Mouse (Mus musculus) bone marrow, adult 2 months (tissue): ENCODE results near the gene Prtg. TPM values are rescaled to one million over a fixed set of nuclear protein-coding genes. Genes with fewer than 3 reads are reported as not detected.

Experiments used
- H3K27ac ChIP-seq: fragments of 200-500 bp; 2 replicates; pipeline ENCODE4 v1.5.1; 2012; ENCODE audit warnings: low read depth, mild to moderate bottlenecking, control low read depth, inconsistent platforms, low read length; ENCODE audit not compliant: control insufficient read depth, poor library complexity, insufficient read depth
- H3K4me1 ChIP-seq: fragments of 200-500 bp; 2 replicates; pipeline ENCODE4 v1.6.1; 2011; ENCODE audit warnings: low read length; ENCODE audit not compliant: control insufficient read depth, insufficient read depth
- H3K4me3 ChIP-seq: fragments of 200-500 bp; replicated peaks from 2 replicates; pipeline ENCODE3; 2011; ENCODE audit warnings: mild to moderate bottlenecking, low read depth, low read length, control low read depth; ENCODE audit not compliant: control insufficient read depth
- CTCF ChIP-seq: fragments of 200-500 bp; IDR thresholded peaks from 2 replicates; pipeline ENCODE4 v1.5.1; 2011; ENCODE audit warnings: low read length, control low read depth; ENCODE audit not compliant: control insufficient read depth, insufficient read depth
- POLR2A ChIP-seq: fragments of 200-500 bp; IDR thresholded peaks from 2 replicates; pipeline ENCODE4 v1.6.1; 2011; ENCODE audit warnings: low read depth, mild to moderate bottlenecking, control low read depth, low read length, borderline replicate concordance; ENCODE audit not compliant: control insufficient read depth
- WGBS: fragments of 180-500 bp; shearing (Covaris S2); methylation state at CpG from one replicate; pipeline ENCODE4 v1.1.7; 2018; 5-methylcytosine and 5-hydroxymethylcytosine counted together
- polyA plus RNA-seq: library from polyadenylated mRNA; stranded (reverse); fragments of >200 nt; gene quantifications from 2 replicates; pipeline ENCODE4 v1.2.4, GENCODE M21; 2011; ENCODE audit warnings: low replicate concordance; ENCODE audit not compliant: missing spikeins, insufficient read depth, insufficient read length

The Prtg gene
- polyA plus RNA-seq, 1 experiment, result 0.55 TPM

DNA sequence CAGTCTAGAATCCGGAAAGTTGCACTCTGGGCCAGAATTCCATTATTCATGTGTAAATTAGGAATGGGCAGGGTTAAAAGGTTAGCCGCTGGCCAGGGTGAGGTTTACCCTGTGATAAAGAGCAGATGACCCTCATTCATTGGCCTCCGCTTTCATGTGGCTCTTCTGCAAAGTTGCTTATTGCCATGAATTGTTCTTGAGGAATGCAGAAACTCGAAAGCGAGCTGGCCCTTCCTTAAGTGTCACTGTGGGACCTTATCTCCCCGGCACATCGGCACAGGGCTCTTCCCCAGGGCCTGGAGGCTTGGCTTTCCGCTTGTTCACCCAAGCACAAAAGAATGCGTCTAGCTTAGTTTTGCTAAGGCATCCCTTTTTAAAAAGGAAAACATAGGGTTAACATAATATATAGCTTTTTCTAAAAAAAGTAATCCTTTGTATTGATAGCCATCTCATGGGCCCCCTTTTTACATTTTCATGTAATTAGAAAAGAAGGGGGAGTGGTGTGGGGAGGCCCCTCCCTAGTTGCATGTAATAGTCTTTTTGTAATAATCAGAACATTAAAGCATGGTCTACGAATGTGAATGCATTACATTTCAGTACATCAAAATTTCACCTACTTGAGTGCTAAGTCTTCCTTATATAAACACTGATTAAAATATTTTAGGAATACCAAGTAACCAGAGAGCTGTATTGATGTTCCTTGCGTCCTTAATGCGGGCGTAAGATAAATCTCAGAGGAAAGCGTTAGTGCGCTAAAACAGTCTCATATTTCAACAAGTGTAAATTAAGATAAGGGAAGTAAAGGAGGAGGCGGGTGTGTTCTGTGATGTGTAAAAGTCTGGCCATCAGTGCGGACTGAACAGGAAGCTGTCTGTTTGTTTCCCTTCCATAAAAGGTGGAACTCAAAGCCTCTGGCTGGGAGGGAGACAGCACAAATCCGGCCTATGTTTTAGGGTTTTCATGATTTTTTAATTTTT, 6.2 kb downstream of the Prtg start:
- TF ChIP-seq CTCF (no peak), POLR2A (no peak)
- 35% methylated on average over 18 of the region's 18 CpGs for WGBS
- Histone ChIP-seq H3K27ac (no peak overlapping the region), H3K4me1 (no peaks in the 10 kb centered on the region), H3K4me3 (no peak overlapping the region)

DNA sequence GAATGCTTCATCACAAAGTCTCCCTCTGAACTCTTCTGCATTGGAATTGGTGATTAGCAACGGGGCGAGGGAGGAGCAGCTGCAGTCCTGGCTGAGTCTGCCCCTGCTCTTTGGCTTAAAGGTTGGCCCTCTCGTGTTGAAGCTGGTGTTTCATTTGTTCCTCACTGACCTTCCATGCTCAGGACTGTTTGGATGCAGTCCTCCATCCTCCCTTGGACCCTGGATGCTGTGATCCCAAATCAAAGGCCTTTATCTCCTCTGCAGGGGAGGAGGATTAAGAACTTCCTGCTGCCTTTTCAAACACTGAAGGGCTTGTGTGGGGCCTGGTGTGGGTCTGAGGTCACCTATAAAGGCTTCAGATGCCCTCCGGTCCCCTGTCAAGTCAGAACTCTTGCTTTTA, 18.8 kb downstream of the Prtg start:
- WGBS, result 72% methylated on average over 4 of the region's 4 CpGs
- Histone ChIP-seq H3K27ac (no peak overlapping the region), H3K4me3 (no peak overlapping the region), H3K4me1 (no peaks in the 10 kb centered on the region; the same call in 1 of the 2 replicates)
- TF ChIP-seq POLR2A (no peak), CTCF (no peak)

DNA sequence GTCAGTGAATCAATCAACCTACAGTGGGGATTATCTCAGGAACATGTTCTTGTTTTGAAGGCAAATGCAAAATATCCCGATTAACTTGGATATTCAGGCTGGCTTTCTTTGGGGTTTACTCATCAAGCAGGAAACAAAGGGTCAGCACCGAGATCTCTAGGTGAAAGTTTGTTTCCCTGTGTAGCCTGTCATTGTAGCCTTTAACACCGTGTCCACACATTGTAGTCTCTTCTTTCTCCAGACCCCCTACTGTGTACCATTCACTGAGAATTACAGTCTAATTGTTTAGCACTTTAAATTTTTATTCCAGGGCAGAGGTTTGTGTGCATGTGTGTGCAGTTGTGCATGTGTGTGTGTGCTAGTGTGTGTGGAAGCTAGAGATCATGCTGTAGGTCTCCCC, 19.3 kb downstream of the Prtg start:
- Histone ChIP-seq H3K4me3 (no peak overlapping the region), H3K4me1 (no peaks in the 10 kb centered on the region; the same call in 1 of the 2 replicates), H3K27ac (no peak overlapping the region)
- WGBS, result 63% methylated on average over 3 of the region's 3 CpGs
- TF ChIP-seq CTCF, result no peak
- no peak for TF ChIP-seq POLR2A

DNA sequence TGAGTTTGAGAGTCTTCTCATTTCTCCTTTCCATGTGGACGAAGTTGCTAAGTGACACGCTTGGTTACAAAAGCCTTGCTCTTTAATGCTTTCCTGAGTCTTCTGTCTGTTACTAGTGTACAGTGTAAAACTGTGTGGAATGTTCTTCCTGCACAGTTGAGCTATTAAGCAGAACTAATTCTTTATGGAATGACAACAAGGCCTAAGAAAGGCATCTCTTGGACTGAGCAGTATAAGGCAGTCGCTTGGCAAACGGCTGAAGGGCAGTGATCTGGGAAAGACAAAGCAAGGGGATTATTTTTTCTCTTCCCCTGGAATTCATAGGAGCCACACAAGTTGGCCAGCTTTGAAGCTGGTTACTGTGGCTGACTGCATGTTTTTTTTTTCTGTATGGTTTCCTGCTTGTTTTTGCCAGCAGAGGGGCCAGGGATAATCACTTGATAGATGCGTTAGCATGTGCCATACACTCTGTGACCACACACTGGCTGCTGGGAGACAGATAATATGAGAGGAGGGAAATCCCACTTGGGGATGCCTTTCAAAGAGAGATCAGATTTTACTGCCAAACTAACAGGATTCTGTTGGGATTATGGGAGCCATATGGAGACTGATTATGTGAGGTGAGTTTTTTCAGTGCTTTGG, 22.1 kb downstream of the Prtg start:
- H3K27ac ChIP-seq, result no peak overlapping the region
- TF ChIP-seq CTCF (no peak), POLR2A (no peak)
- 73% methylated on average over 5 of the region's 5 CpGs for WGBS
- H3K4me1 ChIP-seq, result no peaks in the 10 kb centered on the region
- H3K4me3 ChIP-seq, result no peak overlapping the region

DNA sequence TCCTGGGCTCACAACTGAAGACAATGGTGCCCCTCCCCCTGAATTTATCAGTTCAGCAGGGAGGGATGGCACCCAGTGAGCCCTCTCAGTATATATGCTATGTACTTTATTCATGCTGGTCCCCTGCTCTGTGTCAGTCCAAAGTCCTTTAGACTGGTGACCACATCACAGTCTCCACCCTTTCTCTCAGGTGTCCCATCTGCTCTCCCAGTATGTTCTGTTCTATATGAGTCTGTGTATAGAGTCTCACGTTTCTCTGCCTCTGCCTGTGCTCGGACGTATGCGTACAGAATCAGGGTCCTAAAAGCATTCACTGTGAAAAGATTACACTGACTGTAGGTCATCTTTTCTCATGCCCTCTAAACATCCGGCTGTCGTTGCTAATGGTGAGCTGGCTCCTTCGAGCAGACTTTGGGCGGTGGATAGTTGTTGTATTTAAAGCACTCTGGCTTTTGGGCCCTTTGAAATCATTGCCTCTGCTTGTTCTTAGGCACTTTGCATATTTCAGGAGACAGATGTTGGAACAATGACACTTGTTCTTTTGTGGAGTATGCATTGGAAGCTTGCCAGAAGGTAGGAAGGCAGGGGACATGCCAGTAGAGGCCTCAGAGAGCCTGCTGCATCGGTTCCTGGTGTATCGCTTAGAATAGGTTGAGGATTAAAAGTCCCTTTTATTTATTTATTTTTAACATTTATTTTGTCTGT, 27.5 kb downstream of the Prtg start:
- 85% methylated on average over 10 of the region's 10 CpGs for WGBS
- no peak overlapping the region for H3K27ac ChIP-seq
- TF ChIP-seq POLR2A (no peak), CTCF (no peak)

DNA sequence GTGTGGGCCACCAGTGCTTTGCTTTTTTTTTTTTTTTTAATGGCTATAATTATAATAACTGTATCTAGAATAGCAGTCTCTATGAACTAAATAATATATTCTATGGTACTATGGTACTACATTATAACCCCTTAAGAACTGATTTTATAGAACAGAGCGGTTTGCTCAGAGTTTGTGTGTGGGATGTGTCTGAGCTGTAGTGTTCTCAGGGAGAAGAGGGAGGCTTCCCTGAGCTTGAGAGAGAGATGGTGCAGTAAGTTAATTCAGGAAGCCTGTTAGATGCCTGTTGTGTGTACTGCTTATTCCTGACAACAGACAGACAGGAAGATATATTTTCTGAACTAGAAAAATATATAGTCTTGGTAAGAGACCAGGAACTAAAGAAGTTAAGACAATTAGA, 28.3 kb downstream of the Prtg start:
- no peaks in the 10 kb centered on the region for H3K4me1 ChIP-seq
- TF ChIP-seq CTCF, result no peak
- TF ChIP-seq POLR2A, result no peak
- H3K4me3 ChIP-seq, result no peak overlapping the region
- 91% methylated on average over 1 of the region's 1 CpGs for WGBS
- H3K27ac ChIP-seq, result no peak overlapping the region

More for the DNA sequence above, 27.5 kb downstream of the Prtg start:
- no peak overlapping the region for H3K4me3 ChIP-seq
- H3K4me1 ChIP-seq, result no peaks in the 10 kb centered on the region

DNA sequence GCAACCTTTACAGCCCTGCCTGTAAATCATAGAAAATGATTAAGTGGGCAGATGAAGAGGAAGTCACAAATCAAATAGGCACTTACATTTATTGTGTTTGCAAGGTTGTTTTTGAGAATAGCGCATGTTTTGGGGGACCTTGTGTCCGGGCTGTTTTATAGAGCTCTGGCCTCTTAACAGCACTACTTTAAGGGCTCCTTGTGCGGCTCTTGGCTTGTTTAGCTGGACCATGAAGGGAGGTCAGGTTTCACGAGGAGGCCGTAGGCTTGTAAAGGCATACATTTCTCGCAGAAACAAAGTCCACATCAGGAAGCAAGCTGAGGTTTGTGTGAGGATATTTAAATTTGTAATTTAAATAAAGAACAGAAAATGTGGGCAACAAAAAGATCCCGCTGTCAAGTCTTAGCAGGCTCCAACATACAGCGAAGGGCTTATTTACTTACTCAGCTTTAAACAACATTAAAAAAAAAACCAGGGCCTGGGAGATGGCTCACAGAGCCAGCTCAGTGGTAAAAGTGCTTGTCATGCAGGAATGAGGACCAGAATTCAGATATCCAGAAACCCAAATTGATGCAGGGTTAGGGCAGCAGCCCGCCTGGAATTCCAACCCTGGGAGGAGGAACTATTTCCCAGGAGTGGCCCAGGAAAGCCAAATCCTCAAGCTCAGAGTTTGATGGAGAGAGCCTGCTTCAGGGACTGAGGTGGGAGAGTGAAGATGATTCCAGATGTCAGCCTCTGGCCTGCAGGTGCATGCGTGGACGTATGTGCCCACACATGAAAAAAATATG, 30.2 kb downstream of the Prtg start:
- no peak for TF ChIP-seq POLR2A
- no peaks in the 10 kb centered on the region for H3K4me1 ChIP-seq
- H3K4me3 ChIP-seq, result no peak overlapping the region
- 53% methylated on average over 11 of the region's 11 CpGs for WGBS
- no peak overlapping the region for H3K27ac ChIP-seq

DNA sequence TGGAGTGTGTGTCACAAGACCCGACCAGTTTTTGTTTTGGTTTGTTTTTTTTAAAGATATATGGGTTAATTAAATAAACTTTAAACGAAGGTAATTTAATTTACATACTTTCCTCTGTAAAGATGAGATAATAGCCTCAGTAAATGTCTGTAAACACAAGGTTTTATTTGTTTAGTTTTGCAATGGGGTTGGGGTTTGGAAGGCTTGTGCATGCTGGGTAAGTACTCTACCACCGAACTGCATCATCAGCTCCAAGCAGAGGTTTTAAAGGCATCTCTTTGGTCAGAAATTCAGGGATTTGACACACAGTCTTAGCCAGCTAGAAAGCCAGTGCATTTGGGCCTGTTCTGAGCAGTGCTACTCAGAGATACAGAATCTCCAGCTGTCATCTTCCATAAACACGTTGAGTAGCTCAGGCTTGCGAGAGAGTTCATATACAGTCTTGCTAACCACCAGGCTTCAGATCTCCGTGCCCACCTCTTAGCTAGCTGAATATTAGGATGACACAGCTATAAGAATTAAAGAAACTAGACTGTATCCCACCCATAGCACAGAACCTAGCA, 31.0 kb downstream of the Prtg start:
- Histone ChIP-seq H3K27ac (no peak overlapping the region), H3K4me3 (no peak overlapping the region), H3K4me1 (no peaks in the 10 kb centered on the region)
- 69% methylated on average over 6 of the region's 6 CpGs for WGBS
- TF ChIP-seq CTCF (no peak), POLR2A (no peak)
